Mouse (Mus musculus) limb, embryonic 13.5 days (tissue): Measurements from ENCODE around the gene Fars2. TPM values are rescaled to one million over a fixed set of nuclear protein-coding genes. Genes with fewer than 3 reads are reported as not detected.

ENCODE experiments used
- ATAC-seq: fragments of 200-750 bp; cut with Nextera tagmentation; 2 replicates; pipeline ENCODE4 v1.8.0; 2017; ENCODE audit warnings: low read depth, moderate number of reproducible peaks, moderate TSS enrichment; ENCODE audit not compliant: low FRiP score
- H3K27ac ChIP-seq: fragments of 300-500 bp; sonication (generic); 2 replicates; pipeline ENCODE4 v1.5.1; 2015; ENCODE audit warnings: inconsistent platforms, mild to moderate bottlenecking, moderate library complexity
- H3K27me3 ChIP-seq: fragments of 300-500 bp; sonication (generic); 2 replicates; pipeline ENCODE4 v1.6.1; 2015; ENCODE audit warnings: mild to moderate bottlenecking, inconsistent platforms
- H3K36me3 ChIP-seq: fragments of 300-500 bp; sonication (generic); 2 replicates; pipeline ENCODE4 v1.6.1; 2015; ENCODE audit warnings: inconsistent platforms, mild to moderate bottlenecking, moderate library complexity
- H3K4me1 ChIP-seq: fragments of 300-500 bp; sonication (generic); 2 replicates; pipeline ENCODE4 v1.6.1; 2015; ENCODE audit warnings: inconsistent platforms
- H3K4me2 ChIP-seq: fragments of 300-500 bp; sonication (generic); replicated peaks from 2 replicates; pipeline ENCODE4 v1.6.1; 2015; ENCODE audit warnings: inconsistent platforms, mild to moderate bottlenecking, moderate library complexity
- H3K4me3 ChIP-seq: fragments of 300-500 bp; sonication (generic); 2 replicates; pipeline ENCODE4 v1.5.1; 2015; ENCODE audit warnings: moderate library complexity, mild to moderate bottlenecking, inconsistent platforms
- H3K9ac ChIP-seq: fragments of 300-500 bp; sonication (generic); 2 replicates; pipeline ENCODE4 v1.6.1; 2015; ENCODE audit warnings: mild to moderate bottlenecking, inconsistent platforms
- H3K9me3 ChIP-seq: fragments of 300-500 bp; sonication (generic); 2 replicates; pipeline ENCODE4 v1.6.1; 2016; ENCODE audit warnings: inconsistent platforms
- WGBS: fragments of 180-500 bp; shearing (Covaris S2); methylation state at CpG from one replicate; pipeline ENCODE4 v1.1.7; 2015; 5-methylcytosine and 5-hydroxymethylcytosine counted together
- polyA plus RNA-seq: library from polyadenylated mRNA; unstranded; fragments of >200 nt; fragmentation: Nextera tagmentation; extraction: Ambion mirVana; gene quantifications from 2 replicates; pipeline ENCODE4 v1.2.1, GENCODE M21; 2015

Gene Fars2
- polyA plus RNA-seq, 1 experiment from 2014 or later = 35.1 TPM

DNA sequence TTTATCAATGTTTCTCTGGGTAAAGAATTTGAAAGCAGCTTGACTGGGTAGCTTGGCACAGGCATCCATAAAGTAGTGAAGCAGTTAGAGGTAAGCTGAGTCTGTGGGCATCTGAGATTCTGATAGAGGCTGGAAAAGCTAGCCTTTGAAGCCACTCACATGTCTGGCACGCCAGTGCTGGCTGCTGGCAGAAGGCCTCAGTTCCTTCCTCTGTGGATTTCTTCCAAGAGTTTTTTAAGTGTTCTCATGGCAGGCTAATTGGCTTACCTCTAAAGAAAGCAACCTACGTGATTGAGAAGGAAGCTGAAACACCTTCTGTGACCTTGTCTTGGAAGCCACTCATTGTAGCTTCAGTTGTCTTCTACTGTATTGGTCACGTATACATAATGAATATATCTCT is 600.2 kb downstream of the Fars2 start:
- WGBS = 73% methylated on average over 3 of the region's 3 CpGs
- Histone ChIP-seq H3K4me2 (no peak overlapping the region), H3K27me3 (peaks cover 16% of the 10 kb centered on the region), H3K4me1 (no peaks in the 10 kb centered on the region), H3K9ac (no peak overlapping the region), H3K27ac (no peak overlapping the region), H3K9me3 (0 out of 2 replicates have a peak, but pooled peaks cover 2% of the 10 kb centered on the region), H3K4me3 (no peak overlapping the region), H3K36me3 (no peaks in the 10 kb centered on the region)
- no peak for ATAC-seq

GRCm38 (mm10) chr13:36720297-36721017 is 603.2 kb downstream of the Fars2 start:
- Histone ChIP-seq H3K9me3 (no peaks in the 10 kb centered on the region), H3K27ac (no peak overlapping the region), H3K27me3 (peaks cover 46% of the 10 kb centered on the region), H3K36me3 (no peaks in the 10 kb centered on the region), H3K9ac (no peak overlapping the region), H3K4me3 (no peak overlapping the region), H3K4me2 (no peak overlapping the region), H3K4me1 (peaks cover 19% of the 10 kb centered on the region)
- no peak for ATAC-seq
- WGBS = 88% methylated on average over 5 of the region's 5 CpGs

DNA sequence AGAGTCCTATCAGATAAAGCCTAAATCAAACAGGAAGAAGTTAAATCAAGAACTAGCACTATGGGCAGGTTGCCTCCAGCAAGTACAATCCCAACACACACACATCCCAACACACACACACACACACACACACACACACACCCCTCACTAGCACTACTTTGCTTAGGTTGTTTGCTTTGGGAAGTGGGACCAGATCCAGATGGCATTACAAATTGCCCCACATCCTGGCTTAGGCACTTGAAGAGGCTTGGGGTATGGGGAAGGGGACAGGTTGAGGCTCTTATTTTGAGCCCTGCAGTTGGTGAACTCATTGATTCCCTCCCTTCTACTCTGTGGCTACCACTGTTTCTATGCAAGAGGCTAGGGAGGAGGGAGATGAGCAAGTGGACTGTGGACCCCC is 605.1 kb downstream of the Fars2 start:
- Histone ChIP-seq H3K4me1 (peaks cover 31% of the 10 kb centered on the region), H3K4me3 (no peak overlapping the region), H3K9me3 (no peaks in the 10 kb centered on the region), H3K27me3 (peaks cover 59% of the 10 kb centered on the region), H3K4me2 (no peak overlapping the region), H3K27ac (no peak overlapping the region), H3K36me3 (no peaks in the 10 kb centered on the region), H3K9ac (no peak overlapping the region)
- no peak for ATAC-seq

- no peak for ATAC-seq
- WGBS = 5% methylated on average over 15 of the region's 15 CpGs
- no peaks in the 10 kb centered on the region for H3K9me3 ChIP-seq
- H3K4me3 ChIP-seq = peak overlapping the region; percentile 37
- peaks cover 72% of the 10 kb centered on the region for H3K27me3 ChIP-seq
- no peaks in the 10 kb centered on the region for H3K36me3 ChIP-seq
- peak overlapping the region; percentile 66 for H3K4me2 ChIP-seq
- peaks cover 31% of the 10 kb centered on the region for H3K4me1 ChIP-seq
- 0 out of 2 replicates have a peak overlapping the region, but pooled peaks have one; percentile 19 for H3K9ac ChIP-seq
- no peak overlapping the region for H3K27ac ChIP-seq
Measured at GRCm38 (mm10) chr13:36723726-36724300, 606.6 kb downstream of the Fars2 start.

GRCm38 (mm10) chr13:36724533-36725470 is 607.6 kb downstream of the Fars2 start:
- Histone ChIP-seq H3K27me3 (peaks cover 82% of the 10 kb centered on the region), H3K27ac (no peak overlapping the region), H3K36me3 (no peaks in the 10 kb centered on the region), H3K9me3 (no peaks in the 10 kb centered on the region), H3K4me3 (peak overlapping the region; percentile 37), H3K4me2 (peak overlapping the region; percentile 66), H3K9ac (0 out of 2 replicates have a peak overlapping the region, but pooled peaks have one; percentile 21), H3K4me1 (peaks cover 31% of the 10 kb centered on the region)
- ATAC-seq = peak; percentile 59
- WGBS = 2% methylated on average over 40 of the region's 40 CpGs

GRCm38 (mm10) chr13:36725881-36726280 is 608.7 kb downstream of the Fars2 start:
- 7% methylated on average over 8 of the region's 8 CpGs for WGBS
- no peak for ATAC-seq
- Histone ChIP-seq H3K27ac (no peak overlapping the region), H3K4me3 (0 out of 2 replicates have a peak overlapping the region, but pooled peaks have one; percentile 48), H3K27me3 (peaks cover 89% of the 10 kb centered on the region), H3K9ac (no peak overlapping the region), H3K4me2 (peak overlapping the region; percentile 78), H3K9me3 (no peaks in the 10 kb centered on the region), H3K36me3 (no peaks in the 10 kb centered on the region), H3K4me1 (peaks cover 34% of the 10 kb centered on the region)

GRCm38 (mm10) chr13:36726551-36726950 is 609.3 kb downstream of the Fars2 start:
- H3K4me1 ChIP-seq = peaks cover 40% of the 10 kb centered on the region
- H3K36me3 ChIP-seq = no peaks in the 10 kb centered on the region
- peak overlapping the region; percentile 78 for H3K4me2 ChIP-seq
- no peaks in the 10 kb centered on the region for H3K9me3 ChIP-seq
- H3K27ac ChIP-seq = peak overlapping the region; percentile 15; the same call in 1 of the 2 replicates
- peak overlapping the region; percentile 66 for H3K9ac ChIP-seq
- no peak for ATAC-seq
- H3K27me3 ChIP-seq = peaks cover 91% of the 10 kb centered on the region
- WGBS = 1% methylated on average over 24 of the region's 24 CpGs
- peak overlapping the region; percentile 48 for H3K4me3 ChIP-seq

DNA sequence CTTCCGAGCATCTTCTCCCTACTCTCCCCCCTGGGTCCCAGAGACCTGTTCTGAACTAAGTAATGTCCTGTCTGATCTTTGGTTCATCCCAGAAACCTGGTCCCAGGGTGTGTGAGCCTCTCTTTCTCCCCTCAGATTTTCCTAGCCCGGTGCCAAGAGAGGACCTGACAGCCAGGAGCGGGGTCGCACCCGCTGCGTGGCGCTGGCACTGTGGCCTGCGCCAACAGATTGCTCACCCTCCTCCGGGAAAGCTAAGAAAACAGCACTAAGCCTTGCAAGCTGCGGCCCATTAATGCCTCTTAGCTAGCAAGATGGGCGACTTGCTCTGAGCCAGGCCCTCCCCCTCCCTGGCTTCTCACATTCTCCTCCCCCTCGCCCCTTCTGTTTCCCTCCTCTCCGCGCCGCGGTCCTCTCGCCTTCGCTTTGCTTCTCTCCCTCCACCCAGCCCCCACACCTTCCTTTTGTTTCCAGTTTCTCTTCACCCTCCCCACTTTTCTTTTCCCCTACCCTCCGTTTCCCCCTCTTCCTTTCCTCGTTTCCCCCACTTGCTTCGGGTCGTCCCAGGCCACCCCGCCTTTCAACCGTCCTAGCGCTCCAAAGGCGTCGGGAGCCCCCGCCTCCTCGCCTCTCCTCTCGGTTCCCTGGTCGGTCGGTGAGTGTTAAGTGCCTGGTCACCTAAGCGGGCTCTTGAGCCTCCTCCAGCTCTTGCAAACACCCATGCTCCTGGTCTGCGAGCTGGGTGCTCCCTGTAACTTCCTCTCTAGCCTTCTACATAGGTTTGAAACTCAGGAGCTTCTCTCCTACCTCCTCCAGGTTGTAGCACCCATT is 610.0 kb downstream of the Fars2 start:
- Histone ChIP-seq H3K27me3 (peaks cover 89% of the 10 kb centered on the region), H3K9ac (peak overlapping the region; percentile 66), H3K9me3 (no peaks in the 10 kb centered on the region), H3K36me3 (no peaks in the 10 kb centered on the region), H3K4me2 (peak overlapping the region; percentile 78), H3K27ac (peak overlapping the region; percentile 72; the same call in 1 of the 2 replicates), H3K4me3 (peak overlapping the region; percentile 48), H3K4me1 (peaks cover 44% of the 10 kb centered on the region)
- ATAC-seq = peak; percentile 35; the same call in 1 of the 2 replicates
- under 1% methylated on average over 34 of the region's 34 CpGs for WGBS

DNA sequence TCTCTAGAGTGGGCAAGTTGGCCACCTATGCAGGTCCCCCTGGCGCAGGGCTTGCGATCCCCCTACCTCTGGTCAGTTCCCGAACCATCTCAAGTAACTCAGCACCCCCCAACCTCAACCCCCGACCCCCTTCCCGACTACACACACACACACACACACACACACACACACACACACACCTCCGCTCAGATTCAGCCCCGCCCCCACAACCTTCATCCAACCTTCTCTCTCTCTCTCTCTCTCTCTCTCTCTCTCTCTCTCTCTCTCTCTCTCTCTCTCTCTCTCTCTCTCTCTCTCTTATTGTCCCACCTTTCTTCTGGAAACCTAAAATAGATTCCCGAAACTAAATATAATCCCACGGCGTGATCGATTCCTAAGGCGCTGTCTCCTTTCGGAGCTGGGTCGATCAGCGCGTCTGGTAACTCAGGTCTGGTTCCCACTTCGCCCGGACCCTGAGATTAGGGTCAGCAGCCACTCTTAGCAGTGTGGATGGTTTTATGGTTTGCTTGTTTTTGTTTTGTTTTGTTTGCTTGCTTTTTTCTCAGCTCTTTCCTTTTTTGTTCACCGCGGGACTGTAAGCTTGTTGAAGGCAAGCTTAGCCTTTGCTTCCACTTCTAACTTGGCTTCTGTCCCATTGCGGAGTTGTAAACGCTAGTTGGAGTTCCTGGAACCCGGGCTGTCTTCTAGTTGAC is 610.7 kb downstream of the Fars2 start:
- Histone ChIP-seq H3K4me2 (peak overlapping the region; percentile 78), H3K27me3 (peaks cover 89% of the 10 kb centered on the region), H3K4me1 (peaks cover 47% of the 10 kb centered on the region), H3K4me3 (peak overlapping the region; percentile 48), H3K9ac (peak overlapping the region; percentile 66), H3K36me3 (no peaks in the 10 kb centered on the region), H3K9me3 (no peaks in the 10 kb centered on the region), H3K27ac (peak overlapping the region; percentile 72; the same call in 1 of the 2 replicates)
- 1% methylated on average over 21 of the region's 23 CpGs for WGBS
- ATAC-seq = no peak

- H3K9ac ChIP-seq = no peak overlapping the region
- peaks cover 86% of the 10 kb centered on the region for H3K27me3 ChIP-seq
- peak overlapping the region; percentile 78 for H3K4me2 ChIP-seq
- no peaks in the 10 kb centered on the region for H3K9me3 ChIP-seq
- WGBS = 20% methylated on average over 5 of the region's 5 CpGs
- no peak overlapping the region for H3K27ac ChIP-seq
- no peaks in the 10 kb centered on the region for H3K36me3 ChIP-seq
- peaks cover 47% of the 10 kb centered on the region for H3K4me1 ChIP-seq
- no peak for ATAC-seq
- peak overlapping the region; percentile 48 for H3K4me3 ChIP-seq
Measured at GRCm38 (mm10) chr13:36728509-36728908, 611.3 kb downstream of the Fars2 start.
